Mouse (Mus musculus): Measurements from ENCODE around the gene Hmgb3.

Hmgb3 gene

DNA sequence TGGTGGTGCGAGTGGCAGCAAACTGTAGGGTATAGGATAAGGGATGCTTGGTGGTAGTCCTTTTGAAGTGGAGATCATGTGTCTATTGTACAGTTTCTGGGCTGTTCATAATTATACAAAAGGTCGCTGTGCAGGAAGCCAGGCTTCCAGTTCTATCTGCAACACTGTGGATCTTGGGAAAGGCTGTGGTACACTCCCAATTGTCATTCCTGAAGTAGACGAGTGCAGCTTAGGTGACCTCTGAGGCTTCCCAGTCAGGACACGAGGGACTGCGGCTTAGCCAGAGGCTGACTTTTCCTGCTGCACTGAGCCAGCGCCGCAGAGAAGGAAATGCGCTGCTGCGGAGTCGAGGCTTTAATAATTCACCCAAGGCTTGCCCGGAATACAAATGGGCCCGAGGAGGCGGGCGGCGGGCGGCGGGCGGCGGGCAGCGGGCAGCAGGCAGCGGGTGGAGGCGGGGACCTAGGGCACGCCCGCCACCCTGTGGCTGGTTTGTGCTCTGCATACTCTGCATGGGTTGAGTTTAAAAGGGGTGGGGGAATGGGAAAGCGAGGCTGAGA is 45.4 kb downstream of the Hmgb3 start:
- DNase-seq = peak; percentile 41
